Mouse (Mus musculus): Measurements from ENCODE around the gene Gm11627. TPM values are rescaled to one million over a fixed set of nuclear protein-coding genes. Genes with fewer than 3 reads are reported as not detected.

The Gm11627 gene
- polyA plus RNA-seq, 1 experiment: 1.9 TPM

- Histone ChIP-seq H3K4me3 (peak overlapping the region; percentile 82), H3K27me3 (ENCODE audit: control insufficient read depth, insufficient read depth, insufficient read length) (no peaks in the 10 kb centered on the region), H3K36me3 (ENCODE audit: control insufficient read depth, insufficient read depth) (no peaks in the 10 kb centered on the region), H3ac (ENCODE audit: control insufficient read depth, insufficient read length) (no peak overlapping the region), H3K79me2 (ENCODE audit: control insufficient read depth, insufficient read depth) (peaks cover 41% of the 10 kb centered on the region), H3K4me2 (ENCODE audit: low read depth) (peak overlapping the region; percentile 79)
- TF ChIP-seq USF1 (IDR thresholded peaks at IDR 0.05; ENCODE audit: low read depth): no peak
- no peak for TF ChIP-seq MYOD1 (IDR thresholded peaks at IDR 0.05; ENCODE audit: control insufficient read depth in 1 of 3, insufficient read length in 2 of 3, low read depth in 2 of 3)
- no peak for TF ChIP-seq SRF (IDR thresholded peaks at IDR 0.05; ENCODE audit: control insufficient read depth, insufficient read length, low read depth)
Measured at GRCm38 (mm10) chr11:102556716-102557074, 22.6 kb downstream of the Gm11627 start.

DNA sequence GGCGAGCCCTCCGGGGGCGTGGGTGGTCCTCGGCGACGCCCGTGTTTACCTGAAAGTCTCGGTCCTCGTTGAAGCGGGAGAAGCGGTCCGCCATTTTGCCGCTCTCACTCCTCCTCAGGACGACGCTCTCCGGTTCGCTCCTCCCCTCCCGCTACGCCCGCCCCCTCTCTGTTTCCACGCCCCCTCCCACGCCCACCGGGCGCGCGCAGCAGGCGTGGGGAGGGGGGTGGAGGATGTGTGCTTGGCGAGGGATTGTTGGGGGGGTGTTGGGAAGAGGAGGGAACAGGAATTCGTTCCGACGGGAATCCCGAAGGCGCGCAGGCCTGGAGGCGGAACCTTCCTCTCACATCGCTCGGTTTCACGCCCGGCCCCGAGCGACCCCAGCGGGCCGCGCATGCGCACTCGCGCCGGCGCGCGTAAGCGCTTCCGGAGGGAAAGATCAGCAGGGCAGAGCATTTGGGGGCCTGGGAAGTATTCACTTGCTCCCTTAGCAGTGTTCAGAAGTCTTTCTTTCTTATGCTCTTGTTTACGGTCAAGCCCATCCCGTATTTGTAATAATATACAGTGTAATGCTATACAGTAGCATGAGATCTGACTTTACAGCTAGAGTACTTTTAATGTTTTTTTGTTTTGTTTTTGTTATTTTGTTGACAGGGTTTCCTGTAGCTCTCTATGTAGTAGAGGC, 23.1 kb downstream of the Gm11627 start, which contains the start of gene Gpatch8:
Gpatch8 (minus strand) TSS at position 362 of the 685 bp plus-strand sequence.
- TF ChIP-seq SRF (IDR thresholded peaks at IDR 0.05; ENCODE audit: control insufficient read depth, insufficient read length, low read depth): peak; percentile 47
- peak in 2 of 3 experiments; percentile 18 to 35 for TF ChIP-seq MYOD1 (IDR thresholded peaks at IDR 0.05; ENCODE audit: control insufficient read depth in 1 of 3, insufficient read length in 2 of 3, low read depth in 2 of 3)
- peak in 2 of 3 experiments; percentile 26 to 67 for TF ChIP-seq MYOG (IDR thresholded peaks at IDR 0.05; ENCODE audit: control insufficient read depth in 1 of 3, insufficient read depth in 1 of 3, insufficient read length in 2 of 3, low read depth in 2 of 3)
- TF ChIP-seq REST (IDR thresholded peaks at IDR 0.05; ENCODE audit: insufficient read depth, insufficient read length): no peak
- peak; percentile 9 for TF ChIP-seq USF1 (IDR thresholded peaks at IDR 0.05; ENCODE audit: low read depth)
- peak; percentile 91 for TF ChIP-seq POLR2A (IDR thresholded peaks at IDR 0.05; ENCODE audit: insufficient read length, low read depth)
- TF ChIP-seq TCF3 (IDR thresholded peaks at IDR 0.05; ENCODE audit: insufficient read length, low read depth): no peak
- peak; percentile 3 for TF ChIP-seq TCF12 (IDR thresholded peaks at IDR 0.05; ENCODE audit: insufficient read depth, poor library complexity, severe bottlenecking)
- no peak for TF ChIP-seq CEBPB (IDR thresholded peaks at IDR 0.05; ENCODE audit: insufficient read depth, poor library complexity, severe bottlenecking)
- peak; percentile 95 for TF ChIP-seq POLR2AphosphoS2 (IDR thresholded peaks at IDR 0.05; ENCODE audit: insufficient read length, low read depth)
- TF ChIP-seq MAX (IDR thresholded peaks at IDR 0.05; ENCODE audit: low read depth): no peak
- peak; percentile 50 for TF ChIP-seq E2F4 (IDR thresholded peaks at IDR 0.05; ENCODE audit: insufficient read depth)
- Histone ChIP-seq H3K79me2 (ENCODE audit: control insufficient read depth, insufficient read depth) (peaks cover 46% of the 10 kb centered on the region), H3K4me3 (peak within 1 kb of the TSS; percentile 82), H3K27me3 (ENCODE audit: control insufficient read depth, insufficient read depth, insufficient read length) (no peaks in the 10 kb centered on the region), H3ac (ENCODE audit: control insufficient read depth, insufficient read length) (peak within 1 kb of the TSS; percentile 67), H3K36me3 (ENCODE audit: control insufficient read depth, insufficient read depth) (no peaks in the 10 kb centered on the region), H3K4me2 (ENCODE audit: low read depth) (peak within 1 kb of the TSS; percentile 87)

GRCm38 (mm10) chr11:102555400-102556030, 23.7 kb downstream of the Gm11627 start:
- Histone ChIP-seq H3K79me2 (ENCODE audit: control insufficient read depth, insufficient read depth) (peaks cover 53% of the 10 kb centered on the region), H3K27me3 (ENCODE audit: control insufficient read depth, insufficient read depth, insufficient read length) (no peaks in the 10 kb centered on the region), H3K36me3 (ENCODE audit: control insufficient read depth, insufficient read depth) (no peaks in the 10 kb centered on the region), H3K4me3 (peak overlapping the region; percentile 82), H3ac (ENCODE audit: control insufficient read depth, insufficient read length) (peak overlapping the region; percentile 67), H3K4me2 (ENCODE audit: low read depth) (peak overlapping the region; percentile 87)
- no peak for TF ChIP-seq USF1 (IDR thresholded peaks at IDR 0.05; ENCODE audit: low read depth)
- no peak for TF ChIP-seq TCF3 (IDR thresholded peaks at IDR 0.05; ENCODE audit: insufficient read length, low read depth)
- no peak for TF ChIP-seq REST (IDR thresholded peaks at IDR 0.05; ENCODE audit: insufficient read depth, insufficient read length)
- no peak for TF ChIP-seq MYOG (IDR thresholded peaks at IDR 0.05; ENCODE audit: control insufficient read depth in 1 of 3, insufficient read depth in 1 of 3, insufficient read length in 2 of 3, low read depth in 2 of 3)
- no peak for TF ChIP-seq CEBPB (IDR thresholded peaks at IDR 0.05; ENCODE audit: insufficient read depth, poor library complexity, severe bottlenecking)
- no peak for TF ChIP-seq POLR2AphosphoS2 (IDR thresholded peaks at IDR 0.05; ENCODE audit: insufficient read length, low read depth)
- TF ChIP-seq POLR2A (IDR thresholded peaks at IDR 0.05; ENCODE audit: insufficient read length, low read depth): no peak
- TF ChIP-seq E2F4 (IDR thresholded peaks at IDR 0.05; ENCODE audit: insufficient read depth): no peak
- TF ChIP-seq TCF12 (IDR thresholded peaks at IDR 0.05; ENCODE audit: insufficient read depth, poor library complexity, severe bottlenecking): no peak
- TF ChIP-seq SRF (IDR thresholded peaks at IDR 0.05; ENCODE audit: control insufficient read depth, insufficient read length, low read depth): no peak
- TF ChIP-seq MYOD1 (IDR thresholded peaks at IDR 0.05; ENCODE audit: control insufficient read depth in 1 of 3, insufficient read length in 2 of 3, low read depth in 2 of 3): no peak

GRCm38 (mm10) chr11:102552051-102552450, 27.2 kb downstream of the Gm11627 start:
- H3K4me3 ChIP-seq: no peak overlapping the region
- H3K27me3 ChIP-seq (ENCODE audit: control insufficient read depth, insufficient read depth, insufficient read length): no peaks in the 10 kb centered on the region
- no peak overlapping the region for H3ac ChIP-seq (ENCODE audit: control insufficient read depth, insufficient read length)
- TF ChIP-seq CEBPB (IDR thresholded peaks at IDR 0.05; ENCODE audit: insufficient read depth, poor library complexity, severe bottlenecking): no peak
- TF ChIP-seq TCF12 (IDR thresholded peaks at IDR 0.05; ENCODE audit: insufficient read depth, poor library complexity, severe bottlenecking): no peak
- no peak for TF ChIP-seq E2F4 (IDR thresholded peaks at IDR 0.05; ENCODE audit: insufficient read depth)
- TF ChIP-seq USF1 (IDR thresholded peaks at IDR 0.05; ENCODE audit: low read depth): no peak
- TF ChIP-seq MYOD1 (IDR thresholded peaks at IDR 0.05; ENCODE audit: control insufficient read depth in 1 of 3, insufficient read length in 2 of 3, low read depth in 2 of 3): no peak
- TF ChIP-seq REST (IDR thresholded peaks at IDR 0.05; ENCODE audit: insufficient read depth, insufficient read length): no peak
- no peak for TF ChIP-seq POLR2AphosphoS2 (IDR thresholded peaks at IDR 0.05; ENCODE audit: insufficient read length, low read depth)
- no peak for TF ChIP-seq POLR2A (IDR thresholded peaks at IDR 0.05; ENCODE audit: insufficient read length, low read depth)
- H3K79me2 ChIP-seq (ENCODE audit: control insufficient read depth, insufficient read depth): peaks cover 88% of the 10 kb centered on the region
- H3K36me3 ChIP-seq (ENCODE audit: control insufficient read depth, insufficient read depth): no peaks in the 10 kb centered on the region
- no peak overlapping the region for H3K4me2 ChIP-seq (ENCODE audit: low read depth)

Measured in myocyte (in vitro differentiated cells).